Mouse (Mus musculus): ENCODE data around the gene Tmem53.

GRCm38 (mm10) chr4:117202992-117203354, 48.8 kb upstream of the Tmem53 start:
- TF ChIP-seq CTCF (conservative IDR thresholded peaks at IDR 0.05; ENCODE audit: low read length) (no peak), POU5F1 (IDR thresholded peaks at IDR 0.05; ENCODE audit: borderline replicate concordance, low read length) (no peak), NANOG (IDR thresholded peaks at IDR 0.05; ENCODE audit: borderline replicate concordance, low read length) (no peak)
